Mouse (Mus musculus) lung, adult 2 months (tissue): ENCODE measurements at regions not wholly inside any gene's neighbourhood (a gene's known extent, or its start where the extent isn't known, plus 50 kb on each side); places are given as distances from the start of the nearest gene placed in this dataset.

Source experiments
- DNase-seq: peaks from one replicate; pipeline ENCODE4 v3.0.0; 2022
- H3K4me1 ChIP-seq: fragments of 200-500 bp; 2 replicates; pipeline ENCODE4 v1.6.1; 2011; ENCODE audit warnings: low read length; ENCODE audit not compliant: control insufficient read depth, insufficient read depth
- H3K4me3 ChIP-seq: fragments of 200-500 bp; replicated peaks from 2 replicates; pipeline ENCODE3; 2011; ENCODE audit warnings: low read depth, mild to moderate bottlenecking, control low read depth, low read length; ENCODE audit errors: extremely low read depth
- CTCF ChIP-seq: fragments of 200-500 bp; IDR thresholded peaks from 2 replicates; pipeline ENCODE4 v1.5.1; 2011; ENCODE audit warnings: mild to moderate bottlenecking, low read length, control low read depth; ENCODE audit not compliant: insufficient read depth
- POLR2A ChIP-seq: fragments of 200-500 bp; IDR thresholded peaks from 2 replicates; pipeline ENCODE4 v1.6.1; 2011; ENCODE audit warnings: low read depth, mild to moderate bottlenecking, control low read depth, low read length, borderline replicate concordance; ENCODE audit errors: extremely low read depth
- WGBS: fragments of 180-500 bp; shearing (Covaris S2); methylation state at CpG from one replicate; pipeline ENCODE4 v1.1.7; 2018; 5-methylcytosine and 5-hydroxymethylcytosine counted together

DNA sequence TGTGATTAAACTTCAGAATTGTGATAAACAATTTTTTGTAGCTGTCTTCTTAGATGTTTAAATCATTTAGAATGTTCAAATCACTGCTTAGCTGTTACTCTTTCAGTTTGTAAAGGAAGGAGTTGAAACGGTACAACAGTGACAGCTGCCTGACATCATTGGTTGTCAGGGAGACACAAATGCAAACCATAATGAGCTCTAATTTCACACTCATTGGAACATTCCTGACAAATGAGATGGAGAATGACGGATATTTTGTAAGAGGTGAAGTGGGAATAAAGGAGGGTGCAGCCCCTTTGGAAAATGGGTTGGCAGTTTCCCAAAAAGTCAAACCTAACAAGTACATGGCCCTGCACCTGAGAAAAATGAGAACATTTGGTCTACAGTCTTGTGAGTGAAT is 62.5 kb downstream of the Rad51ap2 start:
- TF ChIP-seq POLR2A: no peak
- 47% methylated on average over 2 of the region's 2 CpGs for WGBS
- Histone ChIP-seq H3K4me3 (no peak overlapping the region), H3K4me1 (no peaks in the 10 kb centered on the region)
- no peak for DNase-seq

DNA sequence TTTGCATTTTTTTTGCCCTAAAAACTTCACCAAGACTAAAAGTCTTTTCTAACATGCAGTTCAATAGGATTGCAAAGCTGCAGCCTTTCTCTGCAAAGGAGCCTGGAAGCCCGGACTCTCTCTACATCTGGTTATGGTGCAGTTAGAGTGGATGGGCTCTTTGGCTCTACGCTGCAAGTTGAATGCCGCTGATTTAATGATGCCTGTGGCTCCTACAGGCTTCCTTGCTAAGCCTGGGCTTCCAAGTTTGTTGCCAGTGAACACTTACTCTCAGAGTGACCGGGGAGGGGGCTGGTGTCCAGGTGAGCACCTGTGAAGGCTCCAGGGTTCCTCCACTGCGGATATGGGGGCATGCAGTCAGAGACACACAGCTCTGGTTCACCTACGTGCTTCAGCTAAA is 107.0 kb downstream of the Rad51ap2 start:
- DNase-seq: no peak
- no peak overlapping the region for H3K4me3 ChIP-seq
- 81% methylated on average over 6 of the region's 6 CpGs for WGBS

DNA sequence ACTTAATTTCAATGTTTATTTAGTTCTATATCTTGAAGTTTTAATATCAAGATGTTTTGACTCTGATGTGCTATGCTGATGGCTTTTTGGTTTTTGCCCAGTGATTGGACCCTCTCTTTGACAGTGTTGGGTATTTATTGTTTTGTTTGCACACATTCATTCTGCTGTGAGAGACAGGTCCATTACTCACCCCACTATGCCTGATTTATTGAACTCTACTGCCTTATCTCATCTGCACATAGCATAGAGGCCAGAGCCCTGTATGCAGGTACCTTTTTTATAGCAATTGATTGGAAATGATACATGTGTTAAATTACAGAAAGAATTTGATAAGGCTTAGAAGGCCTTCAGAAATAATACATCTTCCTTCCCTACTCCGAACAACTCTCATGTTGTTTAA is 114.3 kb downstream of the Rad51ap2 start:
- WGBS: 88% methylated on average over 1 of the region's 1 CpGs
- Histone ChIP-seq H3K4me1 (no peaks in the 10 kb centered on the region), H3K4me3 (no peak overlapping the region)
- no peak for TF ChIP-seq CTCF
- TF ChIP-seq POLR2A: no peak
- DNase-seq: no peak

More for the DNA sequence above, 107.0 kb downstream of the Rad51ap2 start:
- no peaks in the 10 kb centered on the region for H3K4me1 ChIP-seq
- TF ChIP-seq CTCF: no peak

DNA sequence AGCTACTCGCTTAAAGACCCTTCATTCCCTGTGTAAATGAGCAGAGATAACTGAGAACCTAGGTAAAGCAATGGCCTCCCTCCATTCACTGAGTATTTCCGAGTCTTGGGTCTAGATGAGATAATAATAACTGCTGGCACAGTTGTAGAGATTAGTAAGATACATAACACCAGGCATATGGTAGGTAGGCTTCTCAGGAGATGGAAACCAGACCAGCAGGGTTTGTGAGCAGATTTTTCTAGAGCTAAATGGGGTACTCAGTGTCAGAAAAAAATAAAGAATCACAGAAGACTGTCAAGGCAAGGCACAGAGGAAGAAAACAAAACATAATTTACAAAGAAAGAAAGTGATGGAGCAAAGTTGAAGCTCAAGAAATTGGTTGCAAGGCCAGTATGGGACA is 148.1 kb downstream of the Rad51ap2 start:
- no peaks in the 10 kb centered on the region for H3K4me1 ChIP-seq
- DNase-seq: no peak
- H3K4me3 ChIP-seq: no peak overlapping the region
- TF ChIP-seq CTCF (no peak), POLR2A (no peak)
- 69% methylated on average over 2 of the region's 2 CpGs for WGBS

DNA sequence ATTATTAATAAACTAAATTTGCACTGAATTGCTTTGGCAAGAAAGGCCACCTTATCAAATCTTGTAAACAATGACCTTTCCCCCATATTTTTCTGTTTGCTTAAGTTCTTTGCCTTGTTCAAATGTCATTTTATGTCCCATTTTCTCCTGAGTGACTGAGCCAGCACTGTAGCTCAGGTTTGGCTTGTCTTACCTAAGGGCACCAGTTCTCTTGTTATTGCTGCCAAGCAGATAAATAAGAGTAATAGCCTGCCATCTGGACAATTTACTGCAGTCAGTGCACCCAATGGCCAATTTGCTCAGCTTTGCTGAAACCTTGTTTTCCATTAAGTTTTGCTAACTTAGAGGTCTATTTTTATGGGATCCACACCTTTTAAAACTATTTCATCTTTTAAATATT is 152.9 kb downstream of the Rad51ap2 start:
- H3K4me1 ChIP-seq: no peaks in the 10 kb centered on the region
- no peak for DNase-seq
- H3K4me3 ChIP-seq: no peak overlapping the region
- TF ChIP-seq POLR2A (no peak), CTCF (no peak)

DNA sequence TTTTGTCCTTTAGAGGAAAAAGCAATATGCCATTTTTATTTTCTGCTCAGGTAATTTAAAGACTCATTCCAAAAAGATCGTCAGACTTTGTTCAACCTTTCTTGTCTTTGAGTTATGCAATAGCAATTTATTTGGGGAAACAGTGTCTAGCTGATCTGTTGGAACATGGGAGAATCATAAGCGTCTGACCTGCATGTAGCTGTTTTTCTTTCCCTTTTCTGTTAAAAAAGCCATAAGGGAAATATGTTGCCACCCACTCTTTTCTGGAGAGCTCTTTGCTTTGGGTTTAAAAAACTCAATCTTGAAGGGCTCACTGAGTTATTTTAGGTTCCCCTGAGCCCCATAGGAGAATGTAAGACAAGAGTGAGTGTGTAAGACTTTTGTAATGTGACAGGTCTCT is 155.8 kb downstream of the Rad51ap2 start:
- 80% methylated on average over 2 of the region's 2 CpGs for WGBS
- no peak for DNase-seq
- no peak for TF ChIP-seq POLR2A
- no peak for TF ChIP-seq CTCF
- no peaks in the 10 kb centered on the region for H3K4me1 ChIP-seq
- H3K4me3 ChIP-seq: no peak overlapping the region

DNA sequence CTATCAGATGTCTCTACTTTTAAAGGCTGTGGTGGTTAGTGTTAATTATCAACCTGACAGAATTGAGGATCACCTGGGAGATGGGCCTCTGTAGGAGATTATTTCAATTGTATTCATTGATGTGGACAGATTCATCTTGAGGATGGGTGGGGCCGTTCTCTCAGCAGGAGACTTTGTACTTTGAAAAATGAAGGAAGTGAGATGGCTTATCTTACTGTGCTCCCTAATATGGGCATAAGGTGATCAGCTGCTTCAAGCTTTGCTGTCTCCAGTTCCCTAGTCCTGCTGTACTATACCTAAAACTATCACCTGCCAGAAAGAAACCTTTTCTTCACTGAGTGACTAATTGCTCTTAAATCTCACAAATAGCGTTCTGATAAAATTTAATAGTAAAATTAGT is 159.4 kb downstream of the Rad51ap2 start:
- no peak for DNase-seq
- TF ChIP-seq CTCF: no peak
- no peak for TF ChIP-seq POLR2A
- Histone ChIP-seq H3K4me1 (no peaks in the 10 kb centered on the region), H3K4me3 (no peak overlapping the region)
- 55% methylated on average over 2 of the region's 2 CpGs for WGBS

DNA sequence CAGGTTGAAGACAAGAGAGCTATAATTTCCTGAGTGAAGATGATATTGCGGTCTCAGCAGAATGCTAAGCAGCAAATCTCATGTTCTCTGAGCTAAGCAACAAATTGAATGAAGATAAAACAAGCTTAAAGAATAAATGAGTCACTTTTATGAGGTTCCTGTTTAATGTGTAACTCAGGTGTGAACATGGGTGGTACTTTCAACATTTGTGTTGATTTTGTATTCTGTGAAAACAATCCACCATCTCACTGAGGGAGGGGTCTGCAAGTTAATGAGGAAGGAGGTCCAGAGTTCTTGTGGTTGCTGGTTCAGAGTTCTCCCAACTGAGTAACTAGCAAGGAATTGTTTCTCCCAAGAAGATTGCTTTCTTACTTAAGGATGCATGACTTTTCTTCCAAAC is 167.7 kb downstream of the Rad51ap2 start:
- H3K4me3 ChIP-seq: no peak overlapping the region
- H3K4me1 ChIP-seq: no peaks in the 10 kb centered on the region
- WGBS: 79% methylated on average over 1 of the region's 1 CpGs
- no peak for DNase-seq
- TF ChIP-seq CTCF (no peak), POLR2A (no peak)

DNA sequence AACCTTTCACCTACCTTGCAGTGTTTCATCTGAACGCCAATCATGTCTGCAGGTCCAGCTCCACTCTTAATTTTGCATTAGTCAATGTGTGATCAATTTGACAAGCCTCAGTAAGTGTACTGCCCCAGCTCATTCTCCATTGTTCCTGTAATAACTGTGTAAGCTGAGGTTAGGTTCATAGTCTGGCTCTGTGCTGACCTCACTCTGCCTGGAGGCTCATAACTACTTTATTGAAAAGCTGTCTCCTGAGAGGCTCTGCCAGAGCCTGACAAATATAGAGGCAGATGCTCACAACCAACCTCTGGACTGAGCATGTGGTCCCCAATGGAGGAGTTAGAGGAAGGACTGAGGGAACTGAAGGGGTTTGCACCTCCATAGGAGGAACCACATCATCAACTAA is 174.3 kb downstream of the Rad51ap2 start:
- 81% methylated on average over 1 of the region's 1 CpGs for WGBS
- no peak for DNase-seq
- TF ChIP-seq POLR2A: no peak
- no peak for TF ChIP-seq CTCF
- Histone ChIP-seq H3K4me1 (no peaks in the 10 kb centered on the region), H3K4me3 (no peak overlapping the region)

DNA sequence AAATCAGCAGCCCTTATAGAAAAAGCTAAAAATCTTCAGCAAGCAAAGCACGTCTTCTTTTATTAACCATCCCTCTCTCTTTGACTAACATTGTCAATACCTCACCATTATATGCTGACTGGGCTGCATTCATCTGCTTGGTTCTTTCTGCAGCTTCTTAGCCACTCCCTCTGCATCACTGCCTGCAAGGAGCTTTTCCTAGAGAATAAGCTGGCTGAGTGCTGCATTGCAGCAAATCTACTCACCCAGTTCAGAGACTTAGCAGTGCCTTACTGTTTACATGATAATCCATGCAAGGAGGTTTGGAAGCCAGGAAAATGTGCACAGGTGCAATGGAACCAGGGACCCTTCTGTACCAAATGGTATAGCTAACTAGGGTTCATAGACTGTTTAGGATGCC is 175.9 kb downstream of the Rad51ap2 start:
- WGBS: 84% methylated on average over 1 of the region's 1 CpGs
- no peak for TF ChIP-seq POLR2A
- TF ChIP-seq CTCF: no peak
- DNase-seq: no peak
- no peak overlapping the region for H3K4me3 ChIP-seq
- no peaks in the 10 kb centered on the region for H3K4me1 ChIP-seq

DNA sequence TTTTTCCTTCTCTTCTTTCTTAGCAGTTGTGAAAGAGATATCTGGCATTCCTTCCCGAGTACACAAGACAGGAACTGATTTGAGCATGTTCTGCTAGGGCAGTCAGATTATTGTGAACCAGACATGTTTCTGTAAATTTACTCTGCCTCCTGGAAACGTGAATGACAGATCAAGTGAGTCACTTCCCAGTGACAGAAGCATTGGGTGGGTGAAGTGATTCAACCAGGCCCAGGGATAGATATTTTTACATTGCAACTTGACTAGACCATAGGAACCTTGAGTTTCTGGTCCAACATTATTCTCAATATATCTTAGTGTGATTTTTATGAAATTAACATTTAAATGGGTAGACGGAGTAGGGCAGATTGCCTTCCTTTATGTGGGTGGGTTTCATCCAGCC is 217.4 kb downstream of the Rad51ap2 start:
- no peak for DNase-seq
- no peak overlapping the region for H3K4me3 ChIP-seq
- no peak for TF ChIP-seq CTCF
- no peak for TF ChIP-seq POLR2A
- WGBS: 52% methylated on average over 3 of the region's 3 CpGs
- no peaks in the 10 kb centered on the region for H3K4me1 ChIP-seq
